Mouse (Mus musculus) megakaryocyte, embryonic 14.5 days (primary cell): ENCODE results near the gene Renbp. TPM values are rescaled to one million over a fixed set of nuclear protein-coding genes. Genes with fewer than 3 reads are reported as not detected.

ENCODE experiments used
- H3K27me3 ChIP-seq: replicated peaks from 2 replicates; pipeline ENCODE3; 2012; ENCODE audit warnings: inconsistent platforms
- H3K36me3 ChIP-seq: replicated peaks from 2 replicates; pipeline ENCODE3; 2012; ENCODE audit warnings: low read length, inconsistent platforms, mixed read lengths
- H3K4me1 ChIP-seq: 2 replicates; pipeline ENCODE4 v1.6.1; 2012; ENCODE audit warnings: inconsistent platforms
- H3K4me3 ChIP-seq: replicated peaks from 2 replicates; pipeline ENCODE3; 2012; ENCODE audit warnings: moderate library complexity, mild to moderate bottlenecking, inconsistent platforms
- H3K9me3 ChIP-seq: 2 replicates; pipeline ENCODE4 v1.6.1; 2012; ENCODE audit warnings: inconsistent platforms
- FLI1 ChIP-seq: IDR thresholded peaks from 2 replicates; pipeline ENCODE4 v1.6.1; 2012; ENCODE audit warnings: low read length, inconsistent platforms, mixed read lengths
- GATA1 ChIP-seq: IDR thresholded peaks from 3 replicates; pipeline ENCODE4 v1.6.1; 2012; ENCODE audit warnings: mixed read lengths, low read length, inconsistent platforms, borderline replicate concordance
- polyA plus RNA-seq: library from polyadenylated mRNA; stranded (reverse); fragments of >175 nt; gene quantifications from 2 replicates; pipeline ENCODE4 v1.2.3, GENCODE M21; 2012; ENCODE audit warnings: low replicate concordance; ENCODE audit not compliant: insufficient read depth

The Renbp gene
- polyA plus RNA-seq, 1 experiment: 114 TPM

GRCm38 (mm10) chrX:73921823-73922549, 8.7 kb downstream of the Renbp start, which contains the start of the genes Arhgap4 and Naa10:
Gene Arhgap4, minus strand, starts transcription at chrX:73921870.
Gene Naa10, minus strand, starts transcription at chrX:73921944.
- no peak for TF ChIP-seq GATA1
- no peak for TF ChIP-seq FLI1
- Histone ChIP-seq H3K4me3 (peak within 1 kb of the TSS; percentile 95), H3K36me3 (peaks cover 48% of the 10 kb centered on the region), H3K4me1 (peaks cover 36% of the 10 kb centered on the region), H3K27me3 (peaks cover 23% of the 10 kb centered on the region), H3K9me3 (peaks cover 11% of the 10 kb centered on the region; the same call in 1 of the 2 replicates)

- Histone ChIP-seq H3K27me3 (peaks cover 23% of the 10 kb centered on the region), H3K4me3 (peak overlapping the region; percentile 95), H3K36me3 (peaks cover 48% of the 10 kb centered on the region), H3K9me3 (peaks cover 11% of the 10 kb centered on the region; the same call in 1 of the 2 replicates), H3K4me1 (peaks cover 38% of the 10 kb centered on the region)
- TF ChIP-seq FLI1 (no peak), GATA1 (no peak)
These were observed 9.3 kb downstream of the Renbp start for GRCm38 (mm10) chrX:73921285-73921822.

DNA sequence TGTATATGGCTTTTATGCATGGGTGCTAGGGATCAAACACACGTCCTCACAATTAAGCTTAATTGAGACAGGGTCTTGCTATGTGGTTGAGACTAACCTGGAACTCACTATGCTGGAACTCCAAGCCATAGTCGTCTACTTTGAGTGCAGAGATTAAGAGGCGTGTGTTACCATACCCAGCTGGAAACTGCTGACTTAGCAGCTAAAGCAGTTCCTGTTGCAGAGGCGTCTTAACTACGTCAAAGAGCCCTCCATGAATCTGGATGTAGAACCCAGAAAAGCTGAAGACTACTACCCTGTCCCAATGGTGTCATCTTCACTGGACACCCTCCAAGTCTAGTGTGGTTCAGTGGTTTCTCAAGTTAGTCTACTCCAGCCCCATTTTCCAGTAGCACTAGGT, 12.0 kb downstream of the Renbp start:
- Histone ChIP-seq H3K4me1 (peaks cover 51% of the 10 kb centered on the region), H3K4me3 (no peak overlapping the region), H3K27me3 (peaks cover 19% of the 10 kb centered on the region), H3K9me3 (peaks cover 11% of the 10 kb centered on the region; the same call in 1 of the 2 replicates), H3K36me3 (peaks cover 33% of the 10 kb centered on the region)
- no peak for TF ChIP-seq GATA1

- TF ChIP-seq GATA1: no peak
- no peak for TF ChIP-seq FLI1
- peaks cover 15% of the 10 kb centered on the region for H3K27me3 ChIP-seq
- peaks cover 8% of the 10 kb centered on the region; the same call in 1 of the 2 replicates for H3K9me3 ChIP-seq
- no peak overlapping the region for H3K4me3 ChIP-seq
- peaks cover 33% of the 10 kb centered on the region for H3K36me3 ChIP-seq
- peaks cover 65% of the 10 kb centered on the region for H3K4me1 ChIP-seq
These were observed 13.7 kb downstream of the Renbp start for GRCm38 (mm10) chrX:73916945-73917344.

- no peak for TF ChIP-seq FLI1
- no peak for TF ChIP-seq GATA1
- H3K4me3 ChIP-seq: peak overlapping the region; percentile 88
- H3K36me3 ChIP-seq: peaks cover 33% of the 10 kb centered on the region
- peaks cover 10% of the 10 kb centered on the region for H3K27me3 ChIP-seq
- no peaks in the 10 kb centered on the region for H3K9me3 ChIP-seq
- peaks cover 73% of the 10 kb centered on the region for H3K4me1 ChIP-seq
These were observed 15.6 kb downstream of the Renbp start for GRCm38 (mm10) chrX:73914827-73915703.

DNA sequence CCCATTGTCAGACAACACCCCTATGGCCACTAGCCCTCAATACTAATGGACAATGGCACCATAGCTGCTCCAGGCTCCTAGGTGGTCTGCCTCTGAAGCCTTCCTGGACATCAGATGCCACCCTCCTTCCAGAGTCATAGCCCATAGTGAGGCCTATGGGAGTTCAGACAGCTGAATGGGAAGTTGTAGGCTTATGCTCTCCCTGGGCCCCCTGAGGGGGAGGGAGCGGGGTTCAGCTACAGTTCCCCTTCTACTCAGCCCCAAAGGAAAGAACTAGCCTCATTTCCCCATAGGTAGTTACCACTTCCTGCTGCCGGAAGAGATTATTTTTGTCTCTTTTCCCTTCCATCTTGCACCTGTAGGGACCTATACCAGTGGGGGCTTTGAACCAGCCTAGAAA, 19.1 kb downstream of the Renbp start:
- H3K9me3 ChIP-seq: no peaks in the 10 kb centered on the region
- H3K4me3 ChIP-seq: peak overlapping the region; percentile 93
- H3K36me3 ChIP-seq: peaks cover 14% of the 10 kb centered on the region
- H3K27me3 ChIP-seq: peaks cover 5% of the 10 kb centered on the region
- no peak for TF ChIP-seq FLI1
- no peak for TF ChIP-seq GATA1
- H3K4me1 ChIP-seq: peaks cover 71% of the 10 kb centered on the region

GRCm38 (mm10) chrX:73911156-73911555, 19.5 kb downstream of the Renbp start:
- H3K9me3 ChIP-seq: no peaks in the 10 kb centered on the region
- TF ChIP-seq GATA1: no peak
- TF ChIP-seq FLI1: no peak
- peaks cover 8% of the 10 kb centered on the region for H3K27me3 ChIP-seq
- H3K36me3 ChIP-seq: peaks cover 18% of the 10 kb centered on the region
- H3K4me1 ChIP-seq: peaks cover 74% of the 10 kb centered on the region
- peak overlapping the region; percentile 93 for H3K4me3 ChIP-seq

DNA sequence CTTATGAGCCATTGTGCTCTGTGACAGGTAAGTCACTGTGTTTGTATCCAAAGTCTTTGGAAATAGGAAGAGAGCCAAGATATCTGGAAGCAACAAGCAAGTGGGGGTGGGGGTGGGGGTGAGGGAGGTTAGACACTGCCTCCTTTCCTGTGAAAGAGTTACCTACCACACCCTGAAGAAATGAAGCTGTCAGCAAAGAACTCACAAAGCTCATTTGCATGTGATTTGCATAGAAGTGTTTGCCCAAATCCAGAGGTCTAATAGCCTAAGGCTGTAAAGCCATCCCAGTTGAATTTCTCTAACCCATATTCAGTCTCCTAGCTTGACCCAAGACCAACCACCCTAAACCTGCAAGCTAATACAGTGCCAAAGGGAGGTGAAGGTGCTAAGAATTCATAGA, 20.2 kb downstream of the Renbp start:
- TF ChIP-seq GATA1 (no peak), FLI1 (no peak)
- Histone ChIP-seq H3K4me3 (peak overlapping the region; percentile 93), H3K4me1 (peaks cover 73% of the 10 kb centered on the region), H3K27me3 (peaks cover 13% of the 10 kb centered on the region), H3K36me3 (peaks cover 25% of the 10 kb centered on the region), H3K9me3 (no peaks in the 10 kb centered on the region)

DNA sequence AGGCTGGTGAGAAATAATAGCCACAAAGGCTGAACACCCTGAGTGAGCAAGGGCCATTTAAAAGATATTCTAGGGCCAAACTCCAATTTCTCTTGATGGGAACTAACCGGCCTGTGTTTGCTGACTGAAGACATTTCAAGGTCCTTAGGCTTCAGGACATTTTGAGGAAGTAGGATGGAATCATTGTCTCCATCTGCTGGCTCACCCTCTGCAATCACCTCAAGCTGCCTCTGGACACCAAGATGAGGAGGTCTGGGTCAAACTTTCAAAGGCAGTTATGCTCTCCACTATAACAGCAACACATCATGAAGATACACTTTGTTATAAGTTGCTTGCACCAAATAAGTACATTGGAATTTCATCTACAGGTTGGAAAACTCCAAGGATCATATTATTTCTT, 20.6 kb downstream of the Renbp start:
- H3K4me1 ChIP-seq: peaks cover 73% of the 10 kb centered on the region
- peaks cover 13% of the 10 kb centered on the region for H3K27me3 ChIP-seq

DNA sequence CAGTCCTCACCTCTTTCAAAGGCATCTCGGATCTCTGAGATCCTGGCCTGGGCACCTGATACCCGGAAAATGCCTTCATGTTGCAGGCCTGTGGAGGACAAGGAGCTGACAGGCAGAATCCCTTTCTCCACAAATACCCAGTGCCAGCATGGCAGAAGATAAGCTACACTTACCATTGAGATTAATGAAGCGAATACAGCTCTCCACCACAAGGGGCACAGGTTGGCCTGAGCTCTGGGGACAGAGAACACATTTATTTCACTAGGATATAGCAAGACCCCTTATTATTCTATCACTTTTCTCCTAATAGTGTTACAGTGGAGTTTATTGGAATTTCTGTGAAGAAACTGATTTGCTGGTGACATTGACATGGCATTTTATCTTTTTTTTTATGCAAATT, 32.7 kb downstream of the Renbp start:
- no peaks in the 10 kb centered on the region; the same call in 1 of the 2 replicates for H3K4me1 ChIP-seq
- no peak for TF ChIP-seq GATA1
- TF ChIP-seq FLI1: no peak
- H3K27me3 ChIP-seq: peaks cover 16% of the 10 kb centered on the region
- no peak overlapping the region for H3K4me3 ChIP-seq
- H3K9me3 ChIP-seq: no peaks in the 10 kb centered on the region
- H3K36me3 ChIP-seq: peaks cover 78% of the 10 kb centered on the region

More for the DNA sequence above, 20.6 kb downstream of the Renbp start:
- no peak for TF ChIP-seq GATA1
- no peak for TF ChIP-seq FLI1
- Histone ChIP-seq H3K4me3 (peak overlapping the region; percentile 93), H3K36me3 (peaks cover 29% of the 10 kb centered on the region), H3K9me3 (no peaks in the 10 kb centered on the region)
